Mouse (Mus musculus) urinary bladder, adult 2 months (tissue): ENCODE data around the gene Rps6kb2. TPM values are rescaled to one million over a fixed set of nuclear protein-coding genes. Genes with fewer than 3 reads are reported as not detected.
A peak's percentile ranks its signal among the peaks of the same experiment; 100 is the strongest.

ENCODE experiments used
- DNase-seq: peaks from one replicate; pipeline ENCODE4 v3.0.0; 2022; ENCODE audit warnings: low spot score
- polyA plus RNA-seq: library from polyadenylated mRNA; depleted of rRNA; stranded (reverse); fragments of >200 nt; gene quantifications from 2 replicates; pipeline ENCODE4 v1.2.3, GENCODE M21; 2012; rRNA removed

The Rps6kb2 gene
- polyA plus RNA-seq, 1 experiment, result 51.9 TPM

DNA sequence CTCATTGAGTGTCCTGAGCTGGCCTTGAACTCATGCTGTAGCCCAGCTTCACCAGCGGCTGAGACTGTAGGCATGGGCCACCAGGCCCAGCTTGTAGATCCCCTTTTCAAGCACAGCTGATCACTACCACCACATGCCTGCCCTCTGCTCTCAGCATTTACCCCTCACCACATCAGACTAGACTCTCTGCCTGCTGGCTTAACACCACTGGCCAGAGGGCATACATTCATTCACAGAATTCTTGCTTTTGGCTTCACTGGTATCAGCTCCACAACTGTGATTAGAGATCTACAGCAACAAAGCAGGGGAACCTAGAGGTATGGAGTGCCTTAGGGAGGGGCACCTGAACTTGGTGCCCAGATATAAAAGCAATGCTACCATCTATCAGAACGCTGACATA is 42.7 kb downstream of the Rps6kb2 start:
- no peak for DNase-seq

DNA sequence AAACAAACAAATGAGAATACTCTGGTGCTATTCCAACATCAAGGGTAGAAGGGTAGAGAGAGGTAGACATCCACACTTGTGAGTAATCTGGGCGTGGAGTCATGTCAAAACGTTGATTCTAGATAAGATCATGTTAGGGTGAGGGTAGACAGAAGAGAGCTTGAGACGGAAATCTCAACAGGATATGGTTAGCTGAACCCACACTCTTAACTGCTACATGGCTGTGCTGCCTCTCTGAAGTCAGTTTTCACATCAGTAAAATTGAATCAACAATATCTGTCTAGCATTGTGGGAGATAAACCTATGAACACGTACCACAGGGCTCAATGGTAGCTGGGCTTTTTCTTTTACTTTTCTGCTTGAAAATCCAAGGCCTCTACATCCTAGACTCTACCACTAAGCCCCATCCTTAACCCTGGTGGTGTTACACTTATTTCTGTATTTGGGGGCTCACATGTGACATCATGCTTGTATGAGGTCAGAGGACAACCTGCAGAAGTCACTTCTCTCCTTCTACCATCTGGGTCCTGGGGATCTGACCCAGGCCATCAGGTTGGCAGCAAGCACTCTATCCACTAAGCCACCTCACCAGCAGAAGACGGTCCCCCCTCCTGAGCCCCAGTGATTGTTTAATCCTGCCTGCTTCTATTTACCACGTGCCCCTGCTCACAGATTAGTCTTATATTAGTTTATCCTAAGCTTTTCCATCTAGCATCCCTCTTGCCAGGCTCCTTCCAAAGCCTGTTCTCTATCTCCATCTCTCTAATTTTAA is 43.3 kb downstream of the Rps6kb2 start:
- DNase-seq, result no peak

DNA sequence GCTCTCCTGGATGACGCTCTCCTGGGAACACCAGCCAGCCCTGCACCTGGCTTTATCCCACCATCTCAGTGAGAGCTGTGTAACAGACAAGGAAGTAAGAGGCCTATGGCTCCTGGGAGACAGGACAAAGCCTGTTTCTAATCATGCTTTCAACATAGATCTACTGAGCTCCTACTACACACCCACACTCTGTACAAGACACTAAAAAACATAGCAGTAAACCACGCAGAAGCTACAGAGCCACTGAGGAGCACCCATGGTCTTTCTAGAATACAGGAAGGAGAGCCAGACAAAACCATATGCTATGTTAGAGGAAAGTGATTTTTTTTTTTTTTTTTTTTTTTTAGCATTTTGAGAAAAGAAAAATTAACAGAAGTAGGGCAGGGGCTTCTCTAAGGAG is 44.8 kb downstream of the Rps6kb2 start:
- DNase-seq, result no peak

DNA sequence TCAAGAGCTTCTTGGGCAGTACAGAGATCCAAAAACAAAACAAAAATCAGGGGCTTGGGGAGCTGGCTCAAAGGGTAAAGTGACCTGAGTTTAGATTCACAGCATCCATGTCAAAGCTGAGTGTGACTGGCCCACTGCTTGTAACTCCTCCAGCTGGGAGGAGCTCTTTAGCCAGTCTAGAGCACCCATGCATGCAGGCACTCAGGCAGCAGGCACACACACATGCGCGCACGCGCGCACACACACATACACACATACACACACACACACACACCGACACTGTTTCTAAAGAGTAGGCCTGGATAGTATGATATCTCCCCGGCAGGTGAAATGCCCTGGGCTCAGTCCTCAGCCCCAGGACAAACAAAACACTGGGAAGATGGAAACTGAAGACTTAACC is 46.1 kb downstream of the Rps6kb2 start:
- DNase-seq, result no peak

DNA sequence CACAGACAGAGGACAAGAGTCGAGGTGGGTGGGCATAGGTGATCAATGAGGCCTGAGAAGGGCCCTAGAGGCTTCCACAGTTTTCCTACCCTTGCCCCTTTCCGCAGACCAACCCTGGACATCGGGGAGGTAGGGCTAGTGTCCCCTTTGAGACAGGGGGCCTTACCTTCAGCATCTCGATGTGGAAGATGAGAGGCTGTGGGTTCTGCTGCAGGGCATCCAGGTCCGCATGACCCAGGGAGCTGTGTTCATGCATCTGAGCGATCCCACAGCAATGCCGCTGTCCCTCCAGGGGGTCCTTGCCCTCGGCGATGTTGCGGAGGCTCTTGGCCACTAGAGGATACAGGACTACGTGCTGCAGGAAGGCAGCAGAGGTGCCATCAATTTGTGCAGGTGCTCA is 47.3 kb downstream of the Rps6kb2 start:
- no peak for DNase-seq

DNA sequence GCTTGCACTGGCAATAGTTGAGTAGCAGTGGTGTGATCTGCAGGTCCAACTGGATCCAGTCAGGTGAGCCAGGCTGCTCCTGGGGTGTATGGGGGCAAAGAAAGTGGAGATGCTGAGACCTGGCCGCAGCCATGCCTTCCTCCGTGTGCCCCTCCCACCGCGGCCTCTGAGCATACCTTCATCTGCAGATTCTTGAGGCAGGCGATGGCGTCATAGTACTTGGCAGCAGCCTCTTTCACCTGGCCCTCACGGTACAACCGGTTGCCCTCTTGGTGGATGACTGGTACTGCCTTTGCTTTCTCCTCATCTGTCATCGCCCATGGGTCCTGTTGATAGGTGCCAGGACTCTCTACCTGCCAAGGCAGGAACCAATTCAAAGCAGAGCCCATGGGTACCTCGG is 48.0 kb downstream of the Rps6kb2 start:
- DNase-seq, result no peak

DNA sequence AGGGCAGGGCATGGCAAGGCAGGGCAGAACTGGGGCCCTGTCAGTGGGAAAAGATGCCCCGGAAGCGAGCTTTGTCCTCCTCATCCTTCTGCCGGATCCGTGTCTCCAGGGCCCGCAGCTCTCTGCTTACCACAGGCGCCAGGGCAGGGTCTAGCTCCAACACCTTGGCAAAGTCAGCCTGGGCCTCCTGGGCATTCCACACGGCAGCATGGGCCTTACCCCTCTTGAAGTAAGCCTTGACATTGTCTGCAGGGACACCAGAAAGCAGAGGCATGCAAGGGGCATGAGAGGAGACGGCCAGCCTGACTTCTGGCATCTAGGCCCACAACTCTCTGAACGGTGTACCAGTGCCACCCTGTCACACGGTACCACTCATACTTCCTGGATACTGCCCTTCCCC is 48.6 kb downstream of the Rps6kb2 start:
- DNase-seq, result no peak

DNA sequence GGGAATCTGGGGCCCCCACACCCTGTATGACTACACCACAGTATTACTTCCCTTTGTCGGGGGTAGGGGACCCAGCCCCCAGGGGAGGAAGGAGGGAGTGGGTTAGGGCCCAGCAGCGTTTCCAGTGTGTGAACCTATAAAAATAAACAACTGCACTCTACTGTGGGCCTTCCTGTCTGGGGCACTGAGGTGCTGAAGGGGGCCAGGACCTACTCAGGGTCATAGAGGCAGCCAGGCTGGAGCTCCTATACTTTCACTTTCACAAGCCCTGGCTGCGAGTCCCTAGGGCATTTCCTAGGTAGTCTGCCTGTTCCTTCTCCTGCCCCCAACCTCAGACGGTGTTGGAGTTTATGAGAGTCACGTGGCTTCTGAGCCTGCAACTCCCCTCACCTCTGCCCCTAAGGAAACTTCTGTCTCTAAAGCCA is 49.3 kb downstream of the Rps6kb2 start:
- no peak for DNase-seq

DNA sequence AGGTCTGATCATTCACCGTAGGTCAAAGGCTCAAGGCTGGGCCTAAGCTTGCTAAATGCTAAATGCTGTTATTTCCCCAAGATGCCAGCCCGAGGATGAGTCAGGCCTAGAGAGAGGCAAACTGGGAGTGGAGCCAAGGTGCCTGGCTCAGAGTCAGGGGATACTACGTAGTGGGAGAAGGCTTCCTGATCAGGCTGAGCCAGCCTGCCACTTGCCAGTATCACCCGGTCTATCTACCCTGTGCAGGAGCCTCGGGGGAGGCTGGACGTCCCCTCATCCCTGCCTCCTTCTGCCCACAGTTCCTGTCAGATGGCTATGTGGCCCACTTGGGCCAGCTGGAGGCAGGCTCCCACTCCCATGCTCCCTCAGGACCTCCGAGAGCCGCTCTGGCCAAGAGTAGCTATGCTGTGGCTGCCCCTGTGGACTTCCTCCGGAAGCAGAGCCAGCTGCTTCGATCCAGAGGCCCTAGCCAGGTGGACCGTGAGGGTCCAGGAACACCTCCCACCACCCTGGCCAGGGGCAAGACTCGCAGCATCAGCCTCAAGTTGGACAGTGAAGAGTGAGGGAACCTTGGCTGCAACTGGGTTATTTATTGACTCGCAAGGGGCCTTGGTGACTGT is 49.9 kb downstream of the Rps6kb2 start:
- peak; percentile 65 for DNase-seq

DNA sequence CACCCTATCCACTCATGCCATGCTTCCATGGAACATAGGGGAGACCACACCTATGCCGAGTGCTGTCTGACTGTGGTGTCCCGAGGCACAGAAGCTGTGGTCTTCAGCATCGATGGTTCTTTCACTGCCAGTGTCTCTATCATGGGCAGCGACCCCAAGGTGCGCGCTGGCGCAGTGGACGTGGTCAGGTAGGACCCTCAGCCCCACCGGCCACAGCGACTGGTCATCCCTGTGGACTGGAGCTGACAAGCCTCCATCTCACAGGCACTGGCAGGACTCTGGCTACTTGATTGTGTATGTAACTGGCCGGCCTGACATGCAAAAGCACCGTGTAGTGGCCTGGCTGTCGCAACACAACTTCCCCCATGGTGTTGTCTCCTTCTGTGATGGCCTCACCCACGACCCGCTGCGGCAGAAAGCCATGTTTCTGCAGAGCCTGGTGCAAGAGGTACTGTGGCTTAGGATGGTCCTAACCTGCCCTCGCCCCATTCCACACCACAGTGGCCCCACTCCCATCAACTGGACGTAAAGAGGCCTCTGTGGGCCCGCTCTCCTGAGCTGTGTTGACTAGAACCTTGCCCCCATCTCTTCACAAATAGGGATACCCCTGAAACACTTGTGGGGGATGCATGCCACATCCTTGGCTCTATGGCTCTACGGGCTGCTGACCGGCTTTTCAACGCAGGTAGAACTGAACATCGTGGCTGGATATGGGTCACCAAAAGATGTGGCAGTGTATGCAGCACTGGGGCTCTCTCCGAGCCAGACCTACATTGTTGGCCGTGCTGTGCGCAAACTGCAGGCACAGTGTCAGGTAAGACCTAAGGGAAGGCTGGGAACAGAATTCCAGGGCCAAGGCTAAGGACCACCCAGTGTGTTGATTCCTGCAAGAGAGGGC is 50.8 kb downstream of the Rps6kb2 start:
- no peak for DNase-seq

DNA sequence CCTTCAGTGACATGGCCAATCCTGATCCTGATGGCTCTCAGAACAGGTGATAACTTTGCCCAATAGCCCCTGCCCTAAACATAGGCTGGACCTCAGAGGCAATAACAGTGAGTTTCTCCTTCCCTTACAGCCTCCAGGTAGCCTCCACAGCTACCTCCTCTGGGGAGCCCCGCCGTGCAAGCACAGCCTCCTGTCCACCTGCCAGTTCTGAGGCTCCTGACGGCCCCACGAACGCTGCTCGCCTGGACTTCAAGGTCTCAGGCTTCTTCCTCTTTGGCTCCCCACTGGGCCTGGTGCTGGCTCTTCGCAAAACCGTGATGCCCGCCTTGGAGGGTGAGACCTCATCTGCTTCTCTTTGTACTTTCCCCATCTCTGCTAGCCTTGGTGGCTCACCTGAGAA is 54.6 kb downstream of the Rps6kb2 start:
- no peak for DNase-seq

DNA sequence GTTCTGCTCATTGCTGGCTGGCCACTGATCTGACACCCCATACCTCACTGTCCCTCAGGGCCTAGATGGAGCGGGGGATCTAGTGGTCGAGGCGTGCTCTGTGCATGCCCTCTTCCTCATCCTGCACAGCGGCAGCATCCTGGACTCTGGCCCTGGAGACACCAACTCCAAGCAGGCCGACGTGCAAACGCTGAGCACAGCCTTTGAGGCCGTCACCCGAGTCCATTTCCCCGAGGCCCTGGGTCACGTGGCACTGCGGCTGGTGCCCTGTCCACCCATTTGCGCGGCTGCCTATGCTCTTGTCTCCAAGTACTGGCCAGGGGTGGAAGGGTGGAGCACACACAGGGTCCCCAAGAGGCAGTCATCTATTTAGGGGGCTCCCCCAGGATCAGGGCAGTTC is 56.5 kb downstream of the Rps6kb2 start:
- no peak for DNase-seq

DNA sequence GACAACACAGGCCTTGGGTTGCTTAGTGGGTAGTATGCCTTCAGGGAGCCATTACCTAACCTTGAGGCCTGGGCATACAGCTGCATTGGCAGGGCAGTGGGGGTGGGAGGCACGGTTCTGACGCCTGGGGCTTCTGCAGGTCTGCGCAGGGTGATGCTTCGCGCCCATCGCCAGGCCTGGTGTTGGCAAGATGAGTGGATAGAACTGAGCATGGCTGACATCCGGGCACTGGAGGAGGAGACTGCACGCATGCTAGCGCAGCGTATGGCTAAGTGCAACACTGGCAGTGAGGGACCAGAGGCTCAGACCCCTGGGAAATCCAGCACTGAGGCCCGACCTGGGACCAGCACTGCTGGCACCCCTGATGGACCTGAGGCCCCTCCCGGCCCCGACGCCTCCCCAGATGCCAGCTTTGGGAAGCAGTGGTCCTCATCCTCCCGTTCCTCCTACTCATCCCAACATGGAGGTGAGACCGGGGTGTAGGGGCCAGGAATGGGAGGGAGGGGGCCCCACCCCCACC is 58.4 kb downstream of the Rps6kb2 start:
- no peak for DNase-seq

Other genes with a start within 250 kb of the Rps6kb2 start
- gene Aldh3b1, start 233.5 kb downstream of the Rps6kb2 start, polyA plus RNA-seq, result 6.8 TPM in 2 replicates
- gene Unc93b1, start 228.2 kb downstream of the Rps6kb2 start, polyA plus RNA-seq, result 85.1 and 99.6 TPM in 2 replicates
- 0.73 and 0.78 TPM in 2 replicates for gene Aldh3b3, start 204.7 kb downstream of the Rps6kb2 start, polyA plus RNA-seq
- 108 and 135 TPM in 2 replicates for gene Aldh3b2, start 191.0 kb downstream of the Rps6kb2 start, polyA plus RNA-seq
- gene Acy3, start 176.8 kb downstream of the Rps6kb2 start, polyA plus RNA-seq, result 13.0 and 15.0 TPM in 2 replicates
- 0.03 TPM in 1 of 2 replicates, not detected in the other for gene Tbx10, start 170.6 kb downstream of the Rps6kb2 start, polyA plus RNA-seq
- gene Nudt8, start 162.8 kb downstream of the Rps6kb2 start, polyA plus RNA-seq, result 5.1 and 7.5 TPM in 2 replicates
- gene Gm49405, start 162.7 kb downstream of the Rps6kb2 start, polyA plus RNA-seq, result 3.2 and 3.6 TPM in 2 replicates
- gene Doc2g, start 160.0 kb downstream of the Rps6kb2 start, polyA plus RNA-seq, result 9.9 and 11.1 TPM in 2 replicates
- 157 and 167 TPM in 2 replicates for gene Ndufv1, start 150.5 kb downstream of the Rps6kb2 start, polyA plus RNA-seq
- gene Gstp1, start 125.4 kb downstream of the Rps6kb2 start, polyA plus RNA-seq, result 582 and 591 TPM in 2 replicates
- gene Gstp2, start 117.3 kb downstream of the Rps6kb2 start, polyA plus RNA-seq, result 69.1 and 69.5 TPM in 2 replicates
- gene Gstp3, start 103.8 kb downstream of the Rps6kb2 start, polyA plus RNA-seq, result 5.5 and 7.1 TPM in 2 replicates
- not detected in 2 replicates for gene Cabp2, start 81.8 kb downstream of the Rps6kb2 start, polyA plus RNA-seq
- gene Cdk2ap2, start 66.2 kb downstream of the Rps6kb2 start, polyA plus RNA-seq, result 74.4 and 89.6 TPM in 2 replicates
- 44.1 and 45.2 TPM in 2 replicates for gene Pitpnm1, start 63.4 kb downstream of the Rps6kb2 start, polyA plus RNA-seq
- 154 and 160 TPM in 2 replicates for gene Aip, start 37.5 kb downstream of the Rps6kb2 start, polyA plus RNA-seq
- gene Gpr152, start 23.6 kb downstream of the Rps6kb2 start, polyA plus RNA-seq, result 0.04 and 0.10 TPM in 2 replicates
- gene Cabp4, start 19.3 kb downstream of the Rps6kb2 start, polyA plus RNA-seq, result 0.30 and 0.31 TPM in 2 replicates
- gene Coro1b, start 14.7 kb downstream of the Rps6kb2 start, polyA plus RNA-seq, result 243 and 277 TPM in 2 replicates
- gene Ptprcap, start 9.8 kb downstream of the Rps6kb2 start, polyA plus RNA-seq, result 4.2 and 4.4 TPM in 2 replicates
- gene Carns1, start 12.1 kb upstream of the Rps6kb2 start, polyA plus RNA-seq, result 18.7 and 21.7 TPM in 2 replicates
- gene Tbc1d10c, start 27.9 kb upstream of the Rps6kb2 start, polyA plus RNA-seq, result 2.9 and 3.9 TPM in 2 replicates
- gene Ppp1ca, start 28.7 kb upstream of the Rps6kb2 start, polyA plus RNA-seq, result 257 and 304 TPM in 2 replicates
- 19.2 and 23.2 TPM in 2 replicates for gene Rad9a, start 38.3 kb upstream of the Rps6kb2 start, polyA plus RNA-seq
- gene Clcf1, start 50.9 kb upstream of the Rps6kb2 start, polyA plus RNA-seq, result 10.8 and 13.1 TPM in 2 replicates
- gene AC109138.7, start 51.0 kb upstream of the Rps6kb2 start, polyA plus RNA-seq, result not detected in 2 replicates
- gene Pold4, start 68.5 kb upstream of the Rps6kb2 start, polyA plus RNA-seq, result 76.4 and 82.1 TPM in 2 replicates
- gene Ssh3, start 105.8 kb upstream of the Rps6kb2 start, polyA plus RNA-seq, result 83.3 and 90.8 TPM in 2 replicates
- 13.6 and 18.6 TPM in 2 replicates for gene Ankrd13d, start 119.8 kb upstream of the Rps6kb2 start, polyA plus RNA-seq
- 69.4 and 74.6 TPM in 2 replicates for gene Grk2, start 142.9 kb upstream of the Rps6kb2 start, polyA plus RNA-seq
- gene Kdm2a, start 234.9 kb upstream of the Rps6kb2 start, polyA plus RNA-seq, result 63.5 and 67.8 TPM in 2 replicates